Mouse (Mus musculus): ENCODE measurements around the gene Ralgds.
"Not testable (repeated sequence)": the region's sequence is repeated elsewhere in the genome, so short reads cannot be mapped to it uniquely, and the experiment has no call there.

Gene Ralgds

DNA sequence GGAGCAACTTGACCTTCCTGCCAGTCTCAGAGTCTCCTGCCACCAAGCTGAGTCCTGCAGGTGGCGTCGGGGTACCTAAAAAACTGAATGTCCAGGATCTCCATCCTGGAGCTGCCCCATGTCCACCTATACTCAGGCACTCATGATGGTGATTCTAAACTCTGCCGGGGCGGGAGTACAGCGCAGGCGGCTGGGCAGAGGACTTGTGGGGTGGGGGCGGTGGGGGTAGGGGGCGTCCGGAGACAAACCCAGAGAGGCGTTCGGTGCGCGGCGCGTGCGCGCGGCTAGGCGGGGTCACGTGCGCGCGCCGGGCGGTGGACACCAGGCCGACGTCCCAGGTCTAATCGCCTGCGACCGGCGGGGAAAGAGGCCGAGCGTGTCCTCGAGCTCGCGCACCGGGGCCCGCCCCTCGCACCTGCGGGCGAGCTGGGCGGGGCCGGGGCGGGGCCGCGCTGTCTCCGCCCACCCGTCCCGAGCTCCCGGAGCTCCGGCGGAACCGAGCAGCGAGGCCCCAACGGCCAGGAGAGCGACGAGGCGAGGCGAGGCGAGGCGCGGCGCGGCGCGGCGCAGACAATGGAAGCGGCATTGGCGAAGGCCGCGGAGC is at the start of gene Ralgds:
Ralgds (plus strand) TSS at position 328 of the 604 bp plus-strand sequence.
- DNase-seq: peak; percentile 89

DNA sequence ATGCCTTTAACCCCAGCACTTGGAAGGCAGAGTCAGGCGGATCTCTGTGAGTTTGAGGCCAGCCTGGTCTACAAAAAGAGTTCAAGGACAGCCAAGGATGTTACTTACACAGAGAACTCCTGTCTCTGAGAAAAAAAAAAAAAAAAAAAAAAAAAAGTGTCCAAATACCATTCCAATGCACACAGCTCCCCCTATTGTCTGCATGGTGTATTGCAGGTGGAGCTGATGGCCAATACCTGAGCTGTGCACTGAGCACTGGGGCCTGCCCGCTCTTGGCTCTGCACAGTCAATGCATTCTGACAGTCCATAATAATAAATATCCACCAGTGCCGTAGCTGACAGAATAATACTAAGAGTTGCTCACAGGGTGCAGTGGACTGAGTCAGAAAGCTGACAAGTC is 49.0 kb upstream of the Ralgds start:
- DNase-seq: peak; percentile 50

DNA sequence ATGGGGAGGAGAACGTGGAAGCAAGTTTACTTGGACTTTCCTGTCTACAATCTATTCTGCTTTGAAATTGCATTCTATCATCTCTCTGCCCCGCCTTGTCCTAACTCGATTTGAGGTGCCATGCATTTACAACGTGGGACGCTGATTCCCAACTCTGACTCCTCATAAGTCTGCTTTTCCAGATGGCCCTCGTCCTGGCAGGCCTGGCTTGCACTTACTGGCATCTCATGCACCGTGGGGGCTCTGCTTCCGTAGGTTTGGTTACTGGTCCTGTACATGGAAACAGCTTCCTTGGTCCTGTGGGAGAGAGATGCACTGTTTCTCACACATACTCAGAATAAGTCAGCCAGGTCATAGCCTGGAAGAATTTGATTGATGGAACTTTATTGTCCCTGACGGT is 48.0 kb upstream of the Ralgds start:
- no peak for DNase-seq

DNA sequence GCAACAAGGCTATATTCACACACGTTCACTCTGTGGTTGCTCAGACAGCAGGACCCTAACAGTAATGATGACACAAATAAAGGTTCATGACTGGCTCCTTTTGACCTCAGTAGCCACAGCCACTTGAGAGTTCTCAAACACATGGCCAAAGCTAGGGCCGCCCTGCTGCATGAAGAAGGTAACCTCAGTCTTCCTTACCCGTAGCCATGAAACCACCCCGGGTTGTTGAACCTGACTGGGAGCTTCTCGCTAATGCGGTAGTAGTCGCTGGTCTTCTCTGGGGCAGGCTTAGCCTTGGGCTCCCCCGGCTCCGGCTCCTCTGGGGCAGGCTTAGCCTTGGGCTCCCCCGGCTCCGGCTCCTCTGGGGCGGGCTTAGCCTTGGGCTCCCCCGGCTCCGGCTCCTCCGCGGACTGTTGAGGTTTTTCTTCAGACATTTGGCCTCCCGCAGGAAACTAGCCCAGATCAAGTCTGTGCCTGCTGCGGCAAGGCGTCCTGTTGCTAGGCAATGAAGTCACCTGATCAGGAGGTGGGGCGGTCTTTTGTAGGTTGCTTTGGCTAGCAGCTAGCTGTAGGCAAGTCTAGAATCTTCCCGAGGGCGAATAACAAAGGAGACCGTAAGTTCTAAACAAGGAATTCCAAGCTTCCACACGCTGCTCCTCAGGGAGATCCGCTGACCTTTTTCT is 46.9 kb upstream of the Ralgds start, which contains the start of gene 1700007K13Rik:
1700007K13Rik (minus strand) TSS at position 497 of the 683 bp plus-strand sequence.
- DNase-seq: peak; percentile 77

DNA sequence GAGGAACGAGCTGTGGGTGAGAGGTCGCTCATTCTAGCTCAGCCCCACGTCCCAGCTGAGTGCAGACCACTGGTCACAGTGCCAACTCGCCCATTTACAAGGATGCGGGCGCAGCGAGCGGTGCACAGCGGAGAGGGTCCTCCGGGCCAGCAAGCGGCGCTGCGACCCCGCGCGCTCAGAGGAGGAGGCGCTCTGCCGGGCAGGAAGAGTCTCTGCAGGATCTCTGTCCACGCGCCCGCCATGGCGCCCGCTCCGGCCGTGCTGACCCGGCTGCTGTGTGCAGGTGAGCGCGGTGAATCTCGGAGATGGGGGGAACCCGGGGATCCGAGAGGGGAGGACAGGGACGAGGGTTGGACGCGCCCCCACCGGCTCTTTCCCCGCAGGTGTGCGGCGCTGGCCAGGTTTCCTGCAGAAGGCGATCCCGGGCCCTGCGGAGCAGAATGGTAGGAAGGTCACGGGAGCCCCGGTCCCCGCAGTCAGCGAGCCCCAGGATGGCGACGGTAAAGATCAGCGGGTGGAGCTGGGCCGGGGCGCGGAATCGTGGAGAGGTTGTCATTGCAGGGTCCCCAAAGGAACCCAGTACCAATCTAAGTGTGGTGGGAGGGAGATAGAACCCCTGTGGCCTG is 45.0 kb upstream of the Ralgds start, which contains the start of gene Mrps2:
Mrps2 (plus strand) TSS at position 207 of the 626 bp plus-strand sequence.
- DNase-seq: peak; percentile 86

DNA sequence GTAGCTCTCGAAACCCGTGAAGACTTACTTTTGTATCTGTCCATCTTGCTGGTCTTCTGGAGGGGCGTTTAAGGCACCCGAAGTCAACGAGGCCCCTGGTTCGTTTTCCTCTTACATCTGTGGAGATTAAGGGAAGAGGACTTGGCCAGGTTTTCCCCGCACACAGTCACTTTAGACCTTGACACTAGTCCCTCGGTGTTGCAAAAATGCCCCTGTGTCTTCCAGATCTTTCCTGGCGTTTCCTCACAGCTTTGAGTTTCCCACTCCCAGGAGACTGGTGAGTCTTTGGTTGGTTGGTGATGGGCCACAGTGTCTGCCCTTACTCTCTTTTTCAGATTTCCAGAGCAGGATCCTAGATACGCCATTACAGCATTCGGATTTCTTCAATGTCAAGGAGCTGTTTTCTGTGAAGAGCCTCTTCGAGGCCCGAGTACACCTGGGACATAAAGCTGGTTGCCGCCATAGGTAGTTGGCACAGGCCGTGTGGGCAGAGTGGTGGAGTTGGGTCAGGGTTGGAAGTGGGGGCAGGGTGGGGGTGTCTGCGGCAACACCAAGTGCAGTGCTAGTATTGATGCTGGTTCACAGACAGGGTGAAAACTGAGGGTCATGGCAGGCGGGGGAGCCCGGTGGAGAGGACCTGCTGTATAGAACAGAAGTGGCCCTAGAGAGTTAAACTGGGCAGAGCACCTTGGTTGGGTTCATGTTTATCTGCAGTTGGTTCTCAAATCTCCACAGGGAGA is 44.3 kb upstream of the Ralgds start:
- no peak for DNase-seq

DNA sequence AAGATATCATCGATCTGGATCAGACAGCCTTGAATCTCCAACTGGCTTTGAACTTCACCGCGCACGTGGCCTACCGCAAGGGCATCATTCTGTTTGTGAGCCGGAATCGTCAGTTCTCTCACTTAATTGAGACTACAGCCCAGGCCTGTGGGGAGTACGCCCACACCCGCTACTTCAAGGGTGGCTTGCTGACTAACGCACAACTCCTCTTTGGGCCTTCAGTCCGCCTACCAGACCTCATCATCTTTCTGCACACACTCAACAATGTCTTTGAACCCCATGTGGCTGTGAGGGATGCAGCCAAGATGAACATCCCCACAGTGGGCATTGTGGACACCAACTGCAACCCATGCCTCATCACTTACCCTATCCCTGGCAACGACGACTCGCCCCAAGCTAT is 43.5 kb upstream of the Ralgds start:
- no peak for DNase-seq

DNA sequence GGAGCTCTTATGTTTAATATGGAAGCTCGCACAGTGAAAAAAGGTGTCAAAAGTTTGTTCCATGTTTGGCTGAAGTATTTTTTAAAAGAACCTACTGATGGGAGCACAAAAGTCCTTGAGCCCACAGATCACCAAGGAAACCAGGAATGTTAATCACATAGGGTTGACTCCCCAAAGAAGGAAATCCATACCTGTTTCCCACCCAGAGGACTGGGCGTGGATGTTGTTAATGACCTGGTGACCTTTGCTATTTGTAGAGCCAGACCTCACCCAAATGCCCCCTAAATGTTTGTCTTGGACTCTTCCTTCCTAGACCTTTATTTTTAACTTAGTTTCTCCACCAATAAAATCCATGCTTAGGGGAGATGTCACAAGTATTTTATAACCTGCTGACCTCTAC is 42.3 kb upstream of the Ralgds start:
- no peak for DNase-seq

DNA sequence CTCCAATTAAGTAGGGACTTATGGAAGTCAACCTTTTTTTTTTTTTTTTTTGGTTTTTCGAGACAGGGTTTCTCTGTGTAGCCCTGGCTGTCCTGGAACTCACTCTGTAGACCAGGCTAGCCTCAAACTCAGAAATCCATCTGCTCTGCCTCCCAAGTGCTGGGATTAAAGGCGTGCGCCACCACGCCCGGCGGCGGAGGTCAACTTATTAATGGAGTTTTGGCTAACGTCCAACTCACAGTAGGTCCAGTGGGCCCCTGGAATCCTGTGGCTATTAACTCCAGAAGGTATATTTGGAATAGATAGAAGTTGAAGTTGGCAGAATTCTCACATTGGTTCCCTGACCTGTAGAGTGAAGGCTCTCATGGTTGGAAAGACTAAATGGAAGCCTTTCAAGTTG is 40.9 kb upstream of the Ralgds start:
- DNase-seq: not testable (repeated sequence)

DNA sequence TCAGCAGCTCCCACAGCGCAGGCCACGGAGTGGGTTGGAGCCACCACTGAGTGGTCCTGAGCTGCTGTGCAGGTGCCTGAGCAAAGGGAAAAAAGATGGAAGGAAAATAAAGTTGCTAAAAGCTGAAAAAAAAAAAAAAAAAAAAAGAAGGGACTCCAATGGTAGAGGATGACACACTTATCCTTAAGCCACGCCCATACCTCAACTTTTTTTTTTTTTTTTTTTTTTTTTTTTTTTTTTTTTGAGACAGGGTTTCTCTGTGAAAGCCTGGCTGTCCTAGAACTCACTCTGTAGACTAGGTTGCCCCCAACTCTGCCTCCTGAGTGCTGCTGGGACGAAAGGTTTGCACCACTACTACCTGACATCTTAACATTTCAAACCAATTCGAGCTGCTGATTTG is 34.9 kb upstream of the Ralgds start:
- DNase-seq: not testable (repeated sequence)

DNA sequence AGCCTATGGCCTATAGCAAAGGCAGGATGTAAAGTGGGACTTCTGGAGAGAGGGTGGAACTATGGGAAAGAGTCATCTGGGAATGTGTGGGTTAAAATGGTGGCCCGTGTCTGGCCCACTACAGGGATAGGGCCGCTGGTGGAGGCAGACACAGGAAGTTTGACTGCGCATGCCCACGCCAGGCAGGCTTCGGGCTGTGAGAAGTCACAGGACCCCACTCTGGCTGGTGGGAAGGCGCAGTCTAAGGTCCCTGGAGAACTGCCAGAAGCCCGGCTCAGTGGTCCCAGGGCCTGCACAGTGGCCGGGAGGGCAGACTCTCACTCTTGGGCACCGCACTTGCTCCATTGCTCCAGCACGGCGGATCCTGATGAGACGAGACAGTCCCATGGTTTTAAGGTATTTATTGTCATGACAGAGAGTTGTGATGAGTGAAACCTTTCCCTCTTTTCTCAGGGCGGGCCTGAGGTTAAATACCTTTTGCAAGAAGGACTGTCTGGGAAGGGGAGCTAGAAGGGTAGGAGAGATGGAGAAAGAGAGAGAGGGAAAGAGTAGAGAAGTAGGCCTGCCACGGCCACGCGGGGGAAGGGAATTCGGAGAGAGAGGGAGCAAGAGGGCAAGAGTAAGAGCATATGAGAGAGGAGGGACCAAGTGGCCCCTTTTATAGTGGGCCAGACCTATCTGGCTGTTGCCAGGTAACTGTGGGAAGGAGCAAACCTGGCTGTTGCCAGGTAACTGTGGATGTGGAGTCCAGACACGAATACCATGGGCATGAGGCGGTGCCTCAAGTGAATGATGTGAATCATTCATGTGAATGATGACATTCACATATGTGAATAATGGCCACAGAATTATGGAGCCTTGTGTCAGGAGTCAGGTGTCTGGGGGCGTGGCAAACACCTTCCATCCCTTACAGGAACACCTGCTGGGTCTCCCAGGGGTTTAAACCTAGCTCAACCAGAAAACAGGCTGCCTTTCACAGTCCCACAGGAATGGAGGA is 33.4 kb upstream of the Ralgds start:
- DNase-seq: no peak

DNA sequence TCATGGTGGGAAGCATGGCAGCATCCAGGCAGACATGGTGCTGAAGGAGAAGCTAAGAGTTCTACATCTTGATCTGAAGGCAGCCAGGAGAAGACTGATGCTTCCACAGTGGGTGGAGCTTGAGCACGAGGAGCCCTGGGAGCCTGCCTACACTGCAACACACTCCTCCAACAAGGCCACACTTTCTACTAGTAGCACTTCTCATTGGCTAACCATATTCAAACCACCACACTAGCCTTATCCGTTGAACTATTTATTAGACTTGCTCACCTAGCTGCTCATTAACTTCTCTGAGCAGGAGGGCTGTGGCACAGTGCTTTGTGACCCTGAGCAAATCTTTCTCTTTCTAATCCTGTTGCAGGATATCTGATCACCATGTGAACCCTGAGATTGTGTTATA is 29.1 kb upstream of the Ralgds start:
- DNase-seq: no peak

DNA sequence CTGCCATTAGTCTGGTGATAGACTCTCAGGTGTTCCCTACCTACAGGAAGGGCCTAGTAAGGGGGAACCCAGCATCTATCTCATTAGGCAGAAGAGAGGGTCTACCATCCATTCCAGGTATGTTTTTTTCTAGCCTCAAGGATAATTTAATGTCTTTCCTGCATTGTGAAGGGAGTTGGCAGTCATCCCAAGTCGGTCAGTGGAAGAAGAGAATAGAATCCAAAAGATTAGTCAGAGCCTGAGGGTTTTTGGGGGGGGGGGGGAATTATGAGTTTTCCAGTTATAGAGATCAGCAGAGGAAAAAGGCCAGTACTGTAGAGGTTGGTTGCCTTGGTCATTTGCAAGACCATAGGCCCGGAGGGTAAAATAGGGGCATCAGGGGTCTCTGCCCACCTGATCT is 18.4 kb upstream of the Ralgds start:
- DNase-seq: no peak

DNA sequence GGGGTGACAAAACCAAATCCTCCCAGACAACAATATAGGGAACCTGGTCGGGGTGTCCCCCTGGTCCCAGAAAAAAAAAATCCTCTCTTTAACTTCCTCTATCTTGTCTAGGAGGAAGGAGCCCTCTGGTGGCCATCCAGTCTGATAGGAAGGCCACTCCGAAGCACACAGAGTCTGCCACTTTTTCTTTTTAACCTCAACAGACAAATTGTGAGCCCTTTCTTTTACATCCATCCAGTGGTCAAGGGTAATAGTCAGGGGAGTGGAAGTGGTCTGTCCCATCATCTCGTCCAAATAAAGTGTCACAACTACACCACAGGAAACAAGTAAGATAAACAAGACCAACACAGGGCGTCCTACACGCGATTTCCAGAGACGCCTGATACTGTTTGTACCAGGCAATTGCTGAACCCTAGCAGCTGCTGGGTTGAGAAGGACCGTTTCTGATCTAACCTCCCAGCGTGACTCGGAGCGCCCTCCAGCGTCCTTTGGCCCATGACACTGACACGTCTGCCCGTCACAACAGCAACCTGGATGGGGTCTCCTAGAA is 17.6 kb upstream of the Ralgds start:
- DNase-seq: no peak

DNA sequence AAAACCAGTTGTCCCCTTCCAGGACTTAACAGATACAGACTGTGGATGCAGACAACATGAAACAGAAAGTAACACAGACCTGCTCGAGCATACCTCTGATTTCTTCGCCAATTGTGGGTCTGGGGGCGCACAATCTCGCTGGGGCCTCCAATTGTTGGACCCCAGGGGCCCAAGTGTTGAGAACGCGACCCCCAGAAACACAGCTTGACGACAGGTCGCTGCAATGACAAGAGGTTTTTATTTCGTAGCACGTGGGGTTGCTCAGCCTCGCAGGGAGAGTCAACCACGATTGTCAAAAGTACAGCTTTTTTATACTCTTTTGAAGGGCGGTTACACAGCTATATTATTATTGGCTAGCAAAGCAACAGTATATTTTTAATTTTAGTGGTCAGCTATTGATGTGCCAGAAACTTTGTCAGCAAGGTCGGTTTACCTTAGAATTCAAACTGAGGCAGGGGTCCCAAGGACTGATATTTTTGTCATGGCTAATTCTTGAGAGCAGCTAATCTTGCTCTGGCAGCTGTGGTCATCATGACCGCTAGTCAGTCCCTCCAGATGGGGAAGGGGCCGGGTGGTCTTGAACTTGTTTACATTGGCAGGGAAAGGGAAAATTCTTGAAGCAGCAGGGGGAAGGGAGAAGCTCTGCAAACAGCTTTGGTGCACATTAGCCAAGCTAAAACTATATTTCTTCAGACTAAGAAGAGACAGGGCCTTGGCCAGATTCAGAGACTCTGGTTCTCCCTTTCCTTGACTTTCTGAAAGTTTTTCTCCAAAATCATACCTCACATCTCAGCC is 16.9 kb upstream of the Ralgds start:
- DNase-seq: no peak

DNA sequence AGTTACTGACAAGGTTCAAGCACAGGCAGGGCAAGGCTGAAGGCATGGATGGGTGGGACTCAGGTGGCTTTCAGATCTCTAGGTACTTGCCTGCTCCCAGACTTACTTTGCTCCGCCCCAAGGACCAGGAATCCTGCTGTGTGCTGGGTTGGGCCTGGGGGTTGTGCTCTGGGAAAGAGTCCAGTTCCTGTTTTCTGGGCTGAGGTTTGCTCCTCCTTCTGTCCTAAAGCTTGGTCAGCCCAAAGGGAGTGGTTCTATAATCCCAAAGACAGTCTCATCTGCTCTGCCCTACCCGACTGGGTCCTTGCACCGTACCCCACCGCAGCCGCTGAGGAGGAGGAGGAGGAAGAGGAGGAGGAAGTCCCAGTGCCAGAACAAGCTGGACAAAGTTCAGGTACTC is 16.3 kb upstream of the Ralgds start, which contains the start of gene Gbgt1:
Gbgt1 (plus strand) TSS at position 221 of the 400 bp plus-strand sequence.
- no peak for DNase-seq

DNA sequence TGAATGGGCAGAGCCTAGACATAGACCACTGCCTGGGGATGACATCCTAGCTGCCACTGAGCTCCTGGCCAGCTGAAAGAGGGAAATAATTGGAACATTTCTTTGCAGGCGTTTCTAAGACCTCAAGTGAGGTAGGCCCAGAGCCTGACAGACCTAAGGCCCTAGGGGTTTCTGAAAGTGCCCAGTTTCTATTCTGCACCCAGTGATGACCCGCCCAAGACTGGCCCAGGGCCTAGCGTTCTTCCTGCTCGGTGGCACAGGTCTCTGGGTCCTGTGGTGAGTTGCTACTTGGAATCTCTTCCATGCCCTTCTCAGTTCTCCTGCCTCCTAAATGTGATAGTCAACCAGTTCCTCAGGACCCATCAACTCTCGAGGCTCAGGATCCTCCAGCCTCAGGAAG is 15.4 kb upstream of the Ralgds start:
- DNase-seq: no peak

DNA sequence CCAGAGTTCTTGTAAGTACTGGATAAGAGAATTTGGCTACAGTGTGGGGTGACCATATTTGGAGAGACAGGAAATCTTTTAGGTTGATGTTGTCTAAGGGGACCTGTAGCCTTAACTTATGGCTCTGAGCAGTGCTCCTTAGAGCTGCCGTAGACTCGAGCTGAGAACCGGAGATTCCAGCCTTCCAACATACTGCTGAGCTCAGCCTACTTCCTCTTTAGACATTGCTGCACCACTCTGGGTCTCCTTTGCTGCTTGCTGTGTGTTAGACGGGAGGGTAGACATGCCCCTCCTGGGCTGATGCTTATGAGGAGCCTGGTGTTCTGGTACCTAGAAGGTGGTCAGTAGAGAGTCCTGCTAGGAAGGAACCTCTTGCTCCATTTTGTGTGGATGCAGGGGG is 14.5 kb upstream of the Ralgds start:
- DNase-seq: no peak

DNA sequence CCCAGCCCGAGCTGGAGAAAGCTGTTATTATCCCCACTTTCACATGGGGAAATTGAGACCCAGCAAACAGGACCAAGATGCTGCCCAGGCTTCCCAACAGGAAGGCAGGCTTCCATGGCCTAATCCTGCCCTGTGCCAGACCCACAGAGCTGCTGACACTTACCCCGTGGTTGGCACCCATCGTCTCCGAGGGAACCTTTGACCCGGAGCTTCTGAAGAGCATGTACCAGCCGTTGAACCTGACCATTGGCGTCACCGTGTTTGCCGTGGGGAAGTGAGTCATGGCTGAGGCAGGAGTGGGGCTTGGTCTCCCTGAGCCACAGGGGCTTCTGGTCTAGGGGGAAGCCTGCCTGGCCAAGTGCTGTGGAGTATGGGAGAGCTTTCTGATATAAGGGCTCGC is 9.9 kb upstream of the Ralgds start:
- DNase-seq: no peak

DNA sequence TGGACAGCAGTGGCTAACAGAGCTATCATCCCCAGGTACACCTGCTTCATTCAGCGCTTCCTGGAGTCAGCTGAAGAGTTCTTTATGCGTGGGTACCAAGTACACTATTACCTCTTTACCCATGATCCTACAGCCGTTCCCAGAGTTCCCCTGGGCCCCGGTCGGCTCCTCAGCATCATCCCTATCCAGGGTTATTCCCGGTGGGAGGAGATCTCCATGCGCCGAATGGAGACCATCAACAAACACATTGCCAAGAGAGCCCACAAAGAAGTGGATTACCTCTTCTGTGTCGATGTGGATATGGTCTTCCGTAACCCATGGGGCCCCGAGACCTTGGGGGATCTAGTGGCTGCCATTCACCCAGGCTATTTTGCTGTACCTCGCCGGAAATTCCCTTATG is 8.2 kb upstream of the Ralgds start:
- DNase-seq: no peak

DNA sequence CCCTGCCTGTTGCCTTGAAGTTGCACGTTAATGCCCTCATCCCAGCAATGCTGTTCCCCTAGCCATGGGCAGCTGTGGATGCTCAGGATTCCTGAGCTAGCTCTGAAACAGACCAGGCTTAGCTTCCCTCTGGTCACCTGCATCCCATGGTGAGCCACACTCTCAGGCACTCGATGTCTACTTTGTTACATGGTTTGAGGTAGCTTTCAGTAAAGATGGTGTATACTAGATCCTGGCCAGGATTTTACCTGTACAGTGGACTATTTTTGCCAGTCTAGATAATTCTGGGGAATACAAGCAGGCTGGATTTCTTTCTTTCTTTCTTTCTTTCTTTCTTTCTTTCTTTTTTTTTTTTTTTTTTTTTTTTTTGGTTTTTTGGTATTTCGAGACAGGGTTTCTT is 7.1 kb upstream of the Ralgds start, which contains the start of gene Gm10134:
Gm10134 (plus strand) TSS at position 301 of the 400 bp plus-strand sequence.
- DNase-seq: no peak

All from cerebellum, adult 11-12 months (tissue).